Mouse (Mus musculus) cerebellum, adult 18-20 months (tissue): Measurements from ENCODE around the gene Ebpl.

Source experiments
- DNase-seq, 2 experiments: peaks; one replicate each; pipeline ENCODE4 v3.0.0; 2021

The Ebpl gene

GRCm38 (mm10) chr14:61360131-61360980 is at the start of gene Ebpl:
Ebpl (minus strand) TSS chr14:61360439.
- peak; percentile 91 to 92 for DNase-seq

GRCm38 (mm10) chr14:61410020-61410419 is 49.8 kb upstream of the Ebpl start:
- DNase-seq: no peak

- no peak for DNase-seq
Measured at GRCm38 (mm10) chr14:61407055-61407454, 46.8 kb upstream of the Ebpl start.

- no peak for DNase-seq
Measured at GRCm38 (mm10) chr14:61405761-61406160, 45.5 kb upstream of the Ebpl start.

- no peak for DNase-seq
Measured at GRCm38 (mm10) chr14:61404941-61405340, 44.7 kb upstream of the Ebpl start.

GRCm38 (mm10) chr14:61394745-61395144 is 34.5 kb upstream of the Ebpl start:
- DNase-seq: no peak

GRCm38 (mm10) chr14:61390586-61390985 is 30.3 kb upstream of the Ebpl start:
- DNase-seq: no peak

- peak in 1 of 2 experiments; percentile 23 for DNase-seq
Measured at GRCm38 (mm10) chr14:61367290-61367689, 7.1 kb upstream of the Ebpl start.

- DNase-seq: peak; percentile 18 to 23
Measured at GRCm38 (mm10) chr14:61364656-61365055, 4.4 kb upstream of the Ebpl start.

GRCm38 (mm10) chr14:61363734-61364133 is 3.5 kb upstream of the Ebpl start:
- no peak for DNase-seq

GRCm38 (mm10) chr14:61362268-61362667 is 2.0 kb upstream of the Ebpl start:
- DNase-seq: no peak

- DNase-seq: no peak
Measured at GRCm38 (mm10) chr14:61360981-61361511, 807 bp upstream of the Ebpl start.

GRCm38 (mm10) chr14:61354251-61355235 is 5.7 kb downstream of the Ebpl start:
- DNase-seq: no peak

GRCm38 (mm10) chr14:61350808-61351207 is 9.4 kb downstream of the Ebpl start:
- DNase-seq: no peak

GRCm38 (mm10) chr14:61349876-61350275 is 10.4 kb downstream of the Ebpl start:
- no peak for DNase-seq

GRCm38 (mm10) chr14:61346827-61347698 is 13.2 kb downstream of the Ebpl start:
- DNase-seq: peak in 1 of 2 experiments; percentile 37

- no peak for DNase-seq
Measured at GRCm38 (mm10) chr14:61344590-61344989, 15.6 kb downstream of the Ebpl start.

GRCm38 (mm10) chr14:61339381-61339780 is 20.9 kb downstream of the Ebpl start:
- no peak for DNase-seq

- peak; percentile 87 to 93 for DNase-seq
Measured at GRCm38 (mm10) chr14:61330996-61331561, 29.2 kb downstream of the Ebpl start.

GRCm38 (mm10) chr14:61330591-61330990 is 29.6 kb downstream of the Ebpl start:
- DNase-seq: peak; percentile 46 to 61

- peak; percentile 87 to 92 for DNase-seq
Measured at GRCm38 (mm10) chr14:61327618-61328450, 32.4 kb downstream of the Ebpl start.
